19 mouse cellular contexts compared by ENCODE assay signal in the genomic region with DNA sequence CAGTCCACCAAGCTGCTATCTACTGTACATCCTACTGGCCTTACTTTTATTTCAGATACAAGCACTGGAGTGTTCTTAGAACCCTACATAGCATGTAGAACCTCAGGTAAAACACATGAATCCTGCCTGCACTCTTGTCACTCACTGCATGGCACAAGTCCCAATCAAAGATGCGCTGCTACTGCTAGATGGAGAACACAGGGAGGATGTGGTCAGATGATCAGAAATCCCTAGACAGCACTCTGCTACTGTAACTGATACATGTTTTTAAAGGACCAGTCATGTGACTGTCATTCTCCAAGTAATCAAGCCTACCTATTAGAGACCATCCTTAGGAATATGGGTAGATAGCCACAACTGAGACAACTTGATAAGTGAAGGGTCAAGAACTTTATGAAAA. TPM values are rescaled to one million over a fixed set of nuclear protein-coding genes. Genes with fewer than 3 reads are reported as not detected.
DNase-seq lines count a peak whose midpoint lies in the region; ATAC-seq lines count a peak whose summit lies in the region.
"Had no signal": no experiment of that assay in that cellular context is flagged by ENCODE, and none has a peak within 500 bp of the region (broad histone marks: within the 10 kb centered on the region; RNA-seq: fewer than 3 reads in every experiment).

No protein-coding gene starts in this region.

- peak; percentile 37 for ATAC-seq in CD4-positive, CD25-positive, alpha-beta regulatory T cell, adult 4 months
- peak; percentile 44 for ATAC-seq in activated CD4-positive, CD25-positive, alpha-beta regulatory T cell, adult 4 months
- ATAC-seq: forebrain, embryonic 13.5 days; forebrain, embryonic 16.5 days; hindbrain, postnatal 0 days had no signal

- intact Hi-C loops in left cerebral cortex, postnatal 25 days (cut with DNase I) = loop anchor here (10.0 kb wide), 2 partner anchors 95 to 445 kb away; a partner anchor contains a TSS

- DNase-seq in thymus, postnatal 25 days = peak; percentile 9
- DNase-seq in thymus, postnatal 36 days = no peak
- DNase-seq in naive thymus-derived CD4-positive, alpha-beta T cell, adult 2 months (ENCODE audit: low read depth) = peak; percentile 54
- DNase-seq in cerebellum, adult 18-20 months = no peak
- DNase-seq in left cerebral cortex, postnatal 25 days (ENCODE audit: low spot score in 2 of 2) = no peak
- no peak for DNase-seq in heart, adult 9 months (ENCODE audit: low spot score in 2 of 2)
- DNase-seq: adrenal gland, adult 2 months; adrenal gland, postnatal 14 days; cerebellum, adult 11 months; cerebellum, adult 8-10 months; cerebellum, postnatal 14 days; gastrocnemius, postnatal 10 days; heart, postnatal 14 days; heart, postnatal 4 days had no signal

RNA-seq across cellular contexts. Expression of a gene that starts 44.7 kb away (rescaled TPM):
- polyA plus RNA-seq in CD4-positive, CD25-positive, alpha-beta regulatory T cell, adult 4 months (2017; shearing (Covaris generic)) = 100 to 1,000 TPM; 108 to 135 TPM
- polyA plus RNA-seq in activated CD4-positive, CD25-positive, alpha-beta regulatory T cell, adult 4 months (2017; shearing (Covaris generic)) = 100 to 1,000 TPM; 114 to 121 TPM
- total RNA-seq in left cerebral cortex, postnatal 25 days (2021) = 10 to 100 TPM; 60.8 to 62.8 TPM

Comparison
In these comparisons a context has a peak if more than half of its experiments do, and no peak if none do; other contexts are left out.
1. DNase-seq: peak in thymus, postnatal 25 days (single experiment) and naive thymus-derived CD4-positive, alpha-beta T cell, adult 2 months (single experiment); none in thymus, postnatal 36 days (0 of 2), cerebellum, adult 18-20 months (0 of 2), left cerebral cortex, postnatal 25 days (0 of 2) and heart, adult 9 months (0 of 2).